Mouse (Mus musculus) kidney, adult 2 months (tissue): Measurements from ENCODE around the gene Ppm1h.

Experiments
- CTCF ChIP-seq: fragments of 200-500 bp; conservative IDR thresholded peaks from 2 replicates; pipeline ENCODE4 v1.5.1; 2011; ENCODE audit warnings: low read depth, mild to moderate bottlenecking, control low read depth, low read length, moderate library complexity, mixed read lengths; ENCODE audit not compliant: insufficient read depth, insufficient read length
- POLR2A ChIP-seq: fragments of 200-500 bp; IDR thresholded peaks from one replicate; pipeline ENCODE4 v1.6.1; 2011; ENCODE audit warnings: low read depth, low read length, control low read depth

- no peak for TF ChIP-seq POLR2A
- no peak for TF ChIP-seq CTCF
These were observed 183.9 kb downstream of the Ppm1h start for GRCm38 (mm10) chr10:122862386-122863023.
